Mouse (Mus musculus) cerebellum, postnatal 4 days (tissue): ENCODE measurements around the gene Lrfn3.

ENCODE experiments used
- DNase-seq, 2 experiments: peaks; one replicate each; pipeline ENCODE4 v3.0.0; 2022; ENCODE audit warnings: low spot score in 2 of 2, mixed read lengths in 1 of 2

The Lrfn3 gene

DNA sequence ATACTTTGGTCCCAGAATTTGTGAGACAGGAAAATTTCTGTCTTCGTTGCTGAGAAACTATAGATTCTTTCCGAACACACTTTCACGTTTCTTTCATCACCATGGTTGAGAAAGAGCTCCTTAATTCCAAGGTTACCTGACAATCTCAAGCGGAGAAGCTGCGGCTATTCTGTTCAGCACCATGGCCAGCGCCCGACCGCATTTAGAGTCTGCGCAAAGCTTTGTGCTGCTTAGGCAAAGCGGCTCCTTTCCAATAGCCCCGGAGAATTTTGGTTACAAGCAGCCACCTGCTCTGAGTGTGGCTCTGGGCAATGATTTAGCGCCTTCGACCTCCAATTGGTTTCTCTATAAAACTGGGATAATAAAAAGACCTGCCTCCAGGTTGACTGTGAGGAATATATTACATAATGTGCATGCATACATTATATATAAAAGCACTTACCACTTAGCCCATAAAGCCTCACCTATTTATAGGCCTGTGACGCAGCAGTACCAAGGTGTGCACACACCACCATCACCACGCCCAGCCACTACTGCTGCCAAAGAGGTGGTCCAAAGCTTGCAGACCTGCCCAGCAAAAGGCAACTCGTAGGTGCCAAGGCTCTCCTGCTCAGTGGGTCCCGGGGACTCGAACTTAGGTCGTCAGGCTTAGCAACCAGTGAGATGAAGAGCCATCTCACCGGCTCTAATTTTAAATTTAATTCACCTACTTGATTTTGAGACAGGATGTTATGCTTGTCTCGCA is 15.8 kb downstream of the Lrfn3 start:
- DNase-seq: no peak

DNA sequence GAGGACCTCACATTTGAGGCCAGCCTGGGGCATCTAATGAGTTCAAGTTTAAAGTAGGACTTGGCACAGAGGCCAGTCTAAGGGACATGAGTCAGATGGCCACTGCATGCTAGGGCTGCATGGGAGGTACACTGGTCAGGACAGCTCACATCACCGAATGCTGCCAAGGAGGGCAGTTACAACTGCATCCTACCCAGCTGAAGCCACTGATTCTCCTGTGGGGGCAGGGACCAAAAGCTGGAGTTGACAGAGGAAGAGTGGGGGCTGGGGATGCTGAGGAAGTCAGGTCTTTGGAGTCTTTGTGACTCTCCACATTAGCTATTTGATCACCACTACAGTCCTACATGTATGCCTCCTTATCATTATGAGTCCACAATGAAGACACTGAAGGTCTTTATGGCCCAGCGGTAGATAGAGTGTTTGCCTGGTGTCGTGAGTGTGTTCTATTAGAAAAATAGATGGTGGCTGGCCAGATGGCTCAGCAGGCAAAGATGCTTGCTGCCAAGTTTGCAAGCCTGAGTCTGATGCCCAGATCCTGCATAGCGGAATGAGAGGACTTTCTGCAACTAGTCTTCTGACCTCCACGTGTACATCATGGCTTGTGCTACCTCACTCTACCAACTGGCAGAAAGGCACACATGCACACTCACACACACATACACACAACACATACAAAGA is 23.0 kb downstream of the Lrfn3 start:
- peak in 1 of 2 experiments; percentile 69 for DNase-seq

DNA sequence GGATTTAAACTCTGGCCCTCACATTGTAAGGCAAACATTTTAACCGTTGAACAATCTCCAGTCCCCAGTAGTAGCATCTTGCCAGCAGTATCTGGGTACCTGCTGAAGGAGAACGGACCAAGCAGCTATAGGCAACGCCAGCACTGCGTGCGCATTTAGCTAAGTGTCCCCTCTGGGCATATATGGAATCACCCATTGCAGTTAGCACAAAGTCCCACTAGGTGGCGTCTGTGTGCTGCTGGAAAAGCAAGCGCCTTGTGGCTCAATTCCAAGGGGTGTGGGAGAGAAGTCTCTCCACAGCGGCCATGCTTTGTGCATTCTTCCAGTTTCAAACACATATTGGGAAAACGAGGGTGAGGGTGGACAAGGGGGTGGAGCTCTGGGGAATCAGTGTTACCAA is 26.2 kb downstream of the Lrfn3 start:
- DNase-seq: peak; percentile 90 to 95

DNA sequence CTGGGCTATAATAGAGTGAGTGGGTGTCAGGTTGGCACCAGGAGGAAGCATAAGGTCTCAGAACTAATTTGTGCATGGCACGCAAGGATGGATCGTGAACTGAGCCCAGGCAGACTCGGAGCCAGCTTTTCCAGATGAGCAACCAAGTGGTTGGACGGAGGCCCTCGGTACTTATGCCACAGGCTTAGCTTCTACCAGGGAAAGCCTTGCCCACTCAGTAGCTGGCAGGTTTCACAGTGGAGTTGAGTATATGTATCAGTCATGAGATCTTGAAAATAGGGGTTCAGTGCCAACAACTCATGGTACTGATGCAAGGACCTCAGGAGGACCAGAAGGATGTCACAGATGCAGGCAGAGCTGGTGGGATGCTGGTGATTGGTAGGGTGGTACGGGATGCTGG is 26.9 kb downstream of the Lrfn3 start:
- DNase-seq: peak in 1 of 2 experiments; percentile 65

DNA sequence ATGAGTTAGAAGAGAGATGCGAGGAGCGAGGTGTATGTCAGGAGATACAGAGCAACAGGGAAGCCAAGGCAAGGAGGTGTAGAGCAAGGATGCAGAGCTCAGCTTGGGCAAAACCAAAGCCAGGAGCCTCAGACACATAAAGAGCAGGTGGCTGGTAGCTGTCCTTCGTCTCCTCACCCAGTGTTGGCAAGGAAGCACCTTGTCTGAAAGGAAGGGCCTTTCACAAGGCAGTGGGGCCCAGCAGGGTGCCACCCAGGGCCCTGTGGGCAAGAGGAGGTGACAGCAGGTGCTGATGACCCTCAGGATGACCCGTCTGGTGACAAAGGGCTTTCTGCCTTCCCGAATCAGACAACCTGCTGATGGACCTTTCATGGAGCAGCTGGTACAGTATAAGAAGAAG is 28.0 kb downstream of the Lrfn3 start:
- DNase-seq: no peak

DNA sequence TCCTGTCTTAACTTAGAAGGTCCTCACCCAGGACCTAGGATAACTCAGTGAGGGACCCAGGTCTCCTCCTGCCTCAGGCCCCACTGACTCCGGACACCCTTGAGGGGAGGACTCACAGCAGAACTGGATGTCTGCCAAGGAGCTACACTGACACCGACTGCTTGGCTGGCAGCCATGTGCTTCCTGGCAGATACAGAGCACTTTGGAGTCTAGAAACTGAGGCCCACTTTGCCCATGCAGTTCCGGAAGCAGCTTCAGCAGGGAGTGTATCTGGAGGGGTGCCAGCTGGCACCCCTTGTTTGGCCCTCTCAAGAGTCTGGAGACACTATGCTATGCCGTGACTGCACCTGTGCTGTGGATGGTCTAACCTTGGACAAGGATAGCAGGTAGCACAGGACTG is 29.1 kb downstream of the Lrfn3 start:
- DNase-seq: peak; percentile 62 to 84

DNA sequence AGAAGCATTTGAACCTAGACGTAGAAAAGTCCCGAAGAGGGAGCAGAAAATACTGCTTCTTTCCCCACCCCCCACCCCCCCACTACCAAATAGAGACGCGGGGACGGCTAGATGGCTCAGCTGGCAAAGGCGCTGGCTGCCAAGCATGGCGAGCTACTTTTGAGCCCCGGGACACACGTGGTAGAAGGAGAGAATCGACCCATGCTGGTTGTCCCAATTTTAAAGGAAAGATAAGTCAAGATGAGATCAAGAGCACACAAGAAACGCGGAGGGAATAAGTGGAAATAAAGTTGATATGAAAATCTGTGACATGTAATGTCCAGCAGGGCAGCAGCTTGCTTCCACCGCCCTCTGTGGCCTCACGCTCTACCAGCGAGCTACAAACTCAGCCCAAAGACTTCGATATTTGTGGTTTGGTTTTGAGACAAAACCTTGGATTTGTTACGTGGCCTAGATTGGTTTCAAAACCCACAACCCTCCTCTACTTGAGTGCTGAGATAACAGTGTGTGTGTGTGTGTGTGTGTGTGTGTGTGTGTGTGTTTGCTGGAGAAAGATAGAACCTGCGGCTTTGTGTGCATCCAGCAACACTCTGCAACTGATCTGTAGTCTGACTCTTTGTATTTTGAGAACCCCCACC is 29.8 kb downstream of the Lrfn3 start:
- DNase-seq: no peak

DNA sequence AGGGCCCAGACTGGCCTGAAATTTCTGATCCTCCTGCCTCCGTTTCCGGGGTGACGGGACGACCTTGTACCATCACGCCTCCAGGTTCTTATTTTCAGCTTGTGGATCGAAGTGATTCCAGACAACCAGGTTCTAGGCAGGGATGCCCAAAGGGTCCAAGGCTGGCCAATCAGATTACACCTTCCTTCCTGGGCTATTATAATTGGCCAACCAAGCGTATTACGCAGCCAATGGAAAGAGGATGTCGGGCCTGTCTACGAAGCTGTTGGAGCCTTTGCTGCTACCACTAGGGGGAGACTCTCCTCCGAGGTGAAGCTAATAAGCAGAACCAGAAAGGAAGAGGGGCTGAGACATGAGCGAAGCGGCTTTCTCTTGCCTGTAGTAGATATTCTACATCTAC is 30.7 kb downstream of the Lrfn3 start:
- peak; percentile 69 to 88 for DNase-seq

DNA sequence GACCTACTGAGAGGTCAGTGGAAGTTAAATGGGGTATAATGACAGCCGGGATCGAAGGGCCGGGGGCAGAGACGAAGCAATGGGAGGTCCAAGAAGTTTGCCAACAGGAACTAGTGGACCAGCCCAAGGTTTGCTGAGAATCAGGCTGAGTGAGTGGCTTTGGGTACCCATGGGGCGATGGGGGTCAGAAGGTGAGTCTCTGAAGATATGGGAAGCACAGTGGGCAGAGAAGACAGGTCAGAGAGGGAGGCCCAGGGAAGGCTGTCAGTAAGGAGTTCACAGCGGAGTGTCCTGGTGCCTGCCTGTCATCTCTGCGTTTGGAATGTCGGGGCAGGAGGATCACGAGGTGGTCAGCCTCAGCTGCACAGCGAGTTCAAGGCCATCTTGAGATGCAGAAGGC is 34.2 kb downstream of the Lrfn3 start:
- DNase-seq: no peak

DNA sequence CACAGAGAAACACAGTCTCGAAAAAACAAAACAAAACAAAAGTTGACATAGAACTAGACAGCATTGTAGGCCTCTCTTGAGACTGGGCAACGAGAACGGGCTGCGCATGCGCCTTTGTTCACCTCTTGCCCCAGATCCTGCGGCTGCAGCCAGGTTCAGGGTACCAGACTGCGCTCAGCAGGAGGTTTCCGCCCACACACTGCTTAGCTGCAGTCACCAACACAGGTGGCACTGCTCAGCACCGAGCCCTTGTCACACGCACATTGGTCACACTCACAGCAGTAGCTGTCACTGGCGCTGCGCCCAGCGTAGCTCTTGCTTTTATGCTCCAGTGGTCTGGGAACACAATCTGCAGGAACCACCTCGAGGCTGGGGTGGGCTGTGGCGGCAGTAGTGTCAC is 35.4 kb downstream of the Lrfn3 start:
- DNase-seq: peak in 1 of 2 experiments; percentile 77

DNA sequence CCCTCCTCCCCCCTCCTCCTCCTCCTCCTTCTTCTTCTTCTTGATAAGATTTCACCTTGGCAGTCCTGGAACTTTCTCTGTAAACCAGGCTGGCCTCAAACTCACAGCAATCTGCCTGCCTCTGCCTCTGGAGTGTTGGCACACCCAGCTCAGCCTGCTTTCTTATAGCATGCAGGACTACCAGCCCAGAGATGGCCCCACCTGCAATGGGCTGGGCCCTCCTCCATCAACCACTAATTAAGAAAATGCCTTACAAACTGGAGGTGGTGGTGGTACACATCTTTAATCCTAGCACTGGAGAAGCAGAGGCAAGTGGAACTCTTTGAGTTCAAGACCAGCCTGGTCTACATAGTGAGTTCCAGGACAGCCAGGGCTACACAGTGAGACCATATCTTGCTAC is 36.1 kb downstream of the Lrfn3 start:
- no peak for DNase-seq

DNA sequence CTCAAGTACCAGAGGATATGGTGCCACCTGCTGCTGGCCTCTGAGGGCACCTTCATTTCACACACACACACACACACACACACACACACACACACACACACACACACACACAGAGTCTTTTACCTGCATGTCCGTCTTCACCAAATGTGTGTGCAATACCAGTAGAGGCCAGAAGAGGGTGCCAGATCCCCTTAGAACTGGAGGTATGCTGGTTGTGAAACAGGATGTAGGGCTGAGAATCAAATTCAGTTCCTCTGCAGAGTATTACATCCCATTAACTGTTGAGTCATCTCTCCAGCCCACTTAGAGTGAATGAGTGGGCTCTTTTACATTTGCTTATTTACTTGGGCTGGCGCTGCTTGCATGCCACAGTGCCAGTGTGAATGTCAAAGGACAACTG is 37.2 kb downstream of the Lrfn3 start:
- DNase-seq: peak in 1 of 2 experiments; percentile 62

DNA sequence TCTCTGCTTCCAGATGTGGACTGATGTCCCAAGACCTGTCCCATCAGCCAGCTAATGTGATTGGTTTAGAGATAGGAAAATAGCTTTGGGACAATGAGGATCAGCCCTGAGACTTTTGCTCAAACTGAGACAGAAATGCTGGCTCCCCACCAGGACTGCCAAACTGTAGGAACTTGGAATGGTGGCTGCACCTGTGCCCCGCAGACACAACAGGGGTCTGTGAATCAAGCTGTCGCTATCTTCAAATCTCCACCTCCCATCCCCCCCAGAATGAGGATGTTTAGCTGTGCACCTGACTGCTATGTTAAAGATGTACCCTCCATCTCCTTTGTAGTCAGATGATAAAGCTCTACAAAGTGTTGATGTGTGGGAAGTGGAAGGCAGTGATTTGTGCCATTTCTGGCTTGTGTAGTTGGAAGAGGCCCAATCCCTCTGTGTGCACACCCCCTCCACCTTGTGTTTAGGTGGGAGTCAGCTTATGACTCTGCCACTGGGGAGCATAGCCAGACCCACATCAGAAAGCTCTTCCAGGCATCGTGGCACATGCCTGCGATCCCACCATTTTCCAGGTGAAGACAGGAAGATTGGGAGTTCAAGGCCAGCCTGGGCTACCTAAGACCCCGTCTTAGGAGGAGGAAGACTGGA is 38.1 kb downstream of the Lrfn3 start:
- DNase-seq: no peak

DNA sequence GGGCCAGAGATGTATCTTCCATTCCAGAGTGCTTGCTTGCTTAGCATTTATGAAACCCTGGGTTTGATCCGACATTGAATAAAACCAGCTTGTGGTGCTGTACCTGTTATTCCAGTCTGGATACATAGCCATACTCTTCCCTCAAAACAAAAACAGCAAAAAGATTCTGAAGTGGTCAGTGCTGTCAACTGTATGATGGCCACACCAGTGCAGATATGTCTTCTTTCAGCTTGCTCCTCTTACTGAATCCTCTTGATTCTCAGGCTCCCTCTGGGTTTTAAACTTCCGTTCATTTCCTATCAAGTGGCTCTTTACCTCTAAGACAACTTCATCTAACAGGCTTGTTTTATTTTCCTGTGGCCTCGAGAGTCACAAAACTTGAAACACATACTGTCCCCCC is 38.8 kb downstream of the Lrfn3 start, which contains the start of gene Sdhaf1:
Gene Sdhaf1 (minus strand): TSS at position 101 of the 400 bp plus-strand sequence.
- no peak for DNase-seq

DNA sequence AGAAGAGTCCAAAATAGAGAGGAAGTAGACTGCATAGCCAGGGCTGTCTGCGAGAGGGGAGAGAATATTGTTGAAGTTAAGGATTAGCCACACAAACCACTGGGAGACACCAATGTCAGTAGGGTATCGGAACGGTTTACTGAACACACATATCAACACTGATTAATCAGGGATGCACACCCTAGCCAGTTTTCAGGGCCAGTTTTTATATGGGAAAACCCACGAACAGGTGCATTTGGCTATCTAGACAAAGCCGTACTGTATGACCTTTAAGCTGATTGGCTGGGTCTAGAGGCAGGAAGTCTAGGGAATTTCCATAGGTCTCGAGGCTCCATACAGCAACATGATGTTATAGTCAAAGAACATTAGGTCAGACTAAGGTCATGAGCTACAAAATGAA is 39.7 kb downstream of the Lrfn3 start:
- DNase-seq: no peak

DNA sequence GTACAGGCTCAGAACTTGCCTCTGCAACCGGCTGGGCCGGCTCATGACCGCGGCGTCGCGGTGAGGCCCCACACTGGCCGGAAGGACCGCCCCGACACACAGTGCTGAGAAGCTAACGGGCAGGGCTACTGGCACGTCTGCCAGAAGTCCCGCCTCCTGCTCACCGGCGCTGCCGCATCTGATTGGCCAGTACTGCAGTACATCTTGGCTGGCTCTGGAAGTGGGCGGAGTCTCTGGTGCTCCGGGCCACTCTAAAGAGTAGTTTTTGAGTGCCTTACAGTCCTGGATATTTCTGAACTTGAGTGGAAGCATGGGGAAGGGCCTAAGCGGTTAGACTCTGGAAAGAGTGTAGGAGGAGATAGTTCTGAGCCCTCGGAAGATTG is 40.3 kb downstream of the Lrfn3 start:
- DNase-seq: peak; percentile 87 to 96

DNA sequence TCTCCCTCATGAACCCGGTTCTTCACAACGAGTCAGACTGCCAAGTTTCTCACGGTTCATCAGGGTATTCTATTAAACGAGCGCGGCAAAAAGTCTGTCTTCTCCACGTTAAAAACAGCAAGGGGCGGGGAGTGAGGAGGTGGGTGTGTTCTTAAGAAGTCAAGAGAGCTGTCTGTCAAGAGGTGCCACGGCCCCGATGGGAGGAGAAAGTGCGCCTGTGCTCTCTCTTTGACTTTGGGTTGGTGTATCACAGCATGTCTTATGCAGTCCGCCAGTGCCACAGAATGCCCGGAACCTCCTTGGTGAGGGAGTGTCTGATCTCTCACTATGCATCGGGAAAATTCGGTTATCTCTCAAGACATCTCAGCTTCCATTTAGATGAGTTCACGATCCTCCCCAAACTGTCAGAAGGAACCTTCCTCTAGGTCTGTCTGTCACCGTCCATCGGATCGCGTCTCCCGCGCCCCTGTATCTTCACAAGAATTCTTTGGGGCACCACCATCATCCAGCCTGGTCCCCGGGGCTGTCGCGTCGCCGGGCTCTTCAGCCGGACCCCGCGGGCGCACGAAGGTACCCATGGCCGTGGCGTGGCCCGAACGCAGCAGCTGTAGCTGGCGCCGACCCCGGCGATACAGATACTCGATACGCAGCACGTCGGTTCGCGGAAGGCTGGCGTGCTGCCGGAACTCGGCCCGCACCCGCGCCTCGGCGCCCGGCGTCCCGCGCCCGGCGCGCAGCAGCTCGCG is 40.9 kb downstream of the Lrfn3 start, which contains the start of gene E130208F15Rik:
Gene E130208F15Rik (plus strand): TSS at position 202 of the 746 bp plus-strand sequence.
- DNase-seq: no peak

DNA sequence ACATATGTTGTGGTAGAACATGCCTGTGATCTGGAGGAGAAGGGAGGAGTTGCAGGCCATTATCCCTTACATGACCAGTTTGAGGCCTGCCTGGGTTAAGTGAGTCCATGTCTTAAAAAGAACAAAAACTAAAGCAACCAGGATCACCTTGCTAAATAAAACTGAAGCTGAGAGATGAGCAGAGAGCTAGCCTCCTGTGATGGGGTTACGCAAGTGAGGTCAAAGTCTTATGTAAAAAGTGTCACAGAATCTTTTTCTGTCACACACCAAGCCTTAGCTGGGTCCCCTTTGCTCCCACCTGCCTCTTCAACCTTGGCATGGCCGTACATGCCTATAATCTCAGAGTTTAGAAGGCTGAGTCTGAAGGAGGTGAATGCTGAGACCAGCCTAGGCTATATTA is 41.6 kb downstream of the Lrfn3 start:
- no peak for DNase-seq

DNA sequence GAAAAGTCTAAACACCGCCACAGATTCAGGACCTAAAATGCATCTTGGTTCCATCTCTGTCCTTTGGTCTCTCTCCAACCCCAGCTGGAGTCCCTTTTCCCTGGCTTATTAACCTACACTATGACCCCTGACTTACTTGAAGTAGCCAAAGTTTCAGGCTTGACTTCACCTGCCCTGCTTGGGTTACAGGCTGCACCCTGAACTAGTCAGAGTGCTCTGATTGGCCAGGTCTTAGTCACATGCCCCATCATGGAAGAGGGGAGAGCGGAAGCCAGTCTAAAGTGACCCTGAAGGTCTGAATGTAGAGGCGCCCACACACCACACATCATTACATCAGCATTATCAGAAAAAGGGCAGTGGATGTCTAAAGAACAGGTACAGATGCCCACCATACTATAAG is 44.4 kb downstream of the Lrfn3 start:
- DNase-seq: no peak

DNA sequence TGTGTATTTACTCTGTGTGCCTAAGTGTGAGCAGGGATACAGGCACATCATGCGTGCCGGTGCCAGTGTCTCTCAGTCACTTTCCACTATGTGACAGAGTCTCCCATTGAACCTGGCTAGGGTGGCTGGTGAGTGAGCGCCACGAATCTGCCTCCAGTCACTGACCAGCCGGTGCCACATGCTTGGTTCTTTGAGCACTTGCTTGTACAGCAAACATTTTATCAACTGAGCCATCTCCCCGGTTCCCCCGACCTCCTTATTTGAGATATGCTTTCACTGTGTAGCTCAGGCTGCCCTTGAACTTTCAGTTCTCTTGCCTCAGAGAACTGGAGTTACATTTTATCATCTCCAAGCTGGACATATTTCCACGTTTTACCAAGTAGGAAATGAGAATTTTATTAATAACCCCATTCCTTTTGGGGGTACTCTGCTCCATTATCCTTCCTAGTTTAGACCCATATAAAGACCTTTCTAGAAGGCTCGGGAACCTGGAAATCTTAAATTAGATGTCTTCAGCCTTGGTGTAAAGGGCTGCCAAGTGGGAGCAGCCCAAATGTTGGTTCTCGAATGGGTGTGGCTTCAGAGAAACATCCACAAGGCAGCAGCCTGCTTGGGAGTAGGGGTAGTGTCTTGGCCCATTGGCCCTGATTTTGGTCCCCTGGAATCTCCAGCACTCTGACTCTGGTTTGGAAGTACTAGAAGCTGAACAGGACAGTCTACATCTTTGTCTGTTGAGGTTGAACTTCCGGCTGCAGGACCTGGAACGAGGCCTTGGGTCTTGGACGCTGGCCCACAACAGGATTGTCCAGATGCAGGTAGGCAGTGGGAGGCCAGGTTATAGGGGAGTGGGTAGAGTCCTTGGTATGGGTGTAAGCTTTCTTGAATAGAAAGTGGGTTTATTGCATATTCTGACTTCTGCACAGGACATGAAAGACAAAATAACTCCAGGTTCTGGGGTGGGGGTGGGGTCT is 46.7 kb downstream of the Lrfn3 start:
- DNase-seq: no peak
